ENCODE assay signal across 8 mouse cellular contexts in genomic region chr11:53486822-53487594, GRCm38 (mm10). TPM values are rescaled to one million over a fixed set of nuclear protein-coding genes. Genes with fewer than 3 reads are reported as not detected.
DNase-seq lines count a peak whose midpoint lies in the region; ATAC-seq and TF ChIP-seq lines count a peak whose summit lies in the region.

No protein-coding gene starts in this region.

- H3K4me1 ChIP-seq in hindbrain, embryonic 12.5 days, result peaks cover 18% of the 10 kb centered on the region
- 0 out of 2 replicates have a peak, but pooled peaks cover 6% of the 10 kb centered on the region for H3K4me1 ChIP-seq in limb, embryonic 14.5 days (ENCODE audit: control insufficient read depth, insufficient read depth, low read length)
- H3K4me1 ChIP-seq in neural tube, embryonic 13.5 days (replicated peaks), result peaks cover 14% of the 10 kb centered on the region

- peak overlapping the region; percentile 38 for H3K4me3 ChIP-seq in layer of hippocampus, adult 2 months
- peak overlapping the region; percentile 14 for H3K4me3 ChIP-seq in hindbrain, embryonic 12.5 days
- peak overlapping the region; percentile 23 for H3K4me3 ChIP-seq in limb, embryonic 14.5 days (replicated peaks; ENCODE audit: low read length)
- H3K4me3 ChIP-seq in neural tube, embryonic 13.5 days, result peak overlapping the region; percentile 22

- no peak for DNase-seq in layer of hippocampus, adult 2 months (ENCODE audit: low spot score in 2 of 2)
- DNase-seq in layer of hippocampus, adult 9-11 months, result no peak
- DNase-seq in cerebellum, adult 8-10 months, result peak; percentile 82
- DNase-seq in limb, embryonic 14.5 days (ENCODE audit: low spot score), result no peak
- no peak for DNase-seq in layer of hippocampus, postnatal 10 days (ENCODE audit: low spot score in 2 of 2)
- DNase-seq in ovary, postnatal 10 days (ENCODE audit: low spot score), result no peak

- peaks cover 58% of the 10 kb centered on the region for H3K27me3 ChIP-seq in hindbrain, embryonic 12.5 days
- H3K27me3 ChIP-seq in limb, embryonic 14.5 days (ENCODE audit: control insufficient read depth, insufficient read depth, low read length), result peaks cover 7% of the 10 kb centered on the region; the same call in 1 of the 2 replicates
- peaks cover 48% of the 10 kb centered on the region for H3K27me3 ChIP-seq in neural tube, embryonic 13.5 days

- no peak overlapping the region for H3K9ac ChIP-seq in hindbrain, embryonic 12.5 days
- H3K9ac ChIP-seq in limb, embryonic 14.5 days (ENCODE audit: low read depth, low read length, severe bottlenecking), result no peak overlapping the region; the same call in 1 of the 2 replicates
- H3K9ac ChIP-seq in neural tube, embryonic 13.5 days, result peak overlapping the region; percentile 43; the same call in 1 of the 2 replicates

- WGBS in hindbrain, embryonic 12.5 days, result 12% methylated on average over 27 of the region's 27 CpGs
- WGBS in limb, embryonic 14.5 days, result 9% methylated on average over 27 of the region's 27 CpGs
- 13% methylated on average over 27 of the region's 27 CpGs for WGBS in neural tube, embryonic 13.5 days

- H3K4me2 ChIP-seq in hindbrain, embryonic 12.5 days (replicated peaks), result peak overlapping the region; percentile 37
- H3K4me2 ChIP-seq in limb, embryonic 14.5 days (replicated peaks; ENCODE audit: low read depth, low read length, severe bottlenecking), result peak overlapping the region; percentile 40
- H3K4me2 ChIP-seq in neural tube, embryonic 13.5 days, result peak overlapping the region; percentile 52

- peak overlapping the region; percentile 61; the same call in 1 of the 2 replicates for H3K27ac ChIP-seq in layer of hippocampus, adult 2 months
- no peak overlapping the region for H3K27ac ChIP-seq in hindbrain, embryonic 12.5 days
- H3K27ac ChIP-seq in limb, embryonic 14.5 days (replicated peaks; ENCODE audit: low read depth, low read length), result no peak overlapping the region
- no peak overlapping the region for H3K27ac ChIP-seq in neural tube, embryonic 13.5 days (replicated peaks)

- no peaks in the 10 kb centered on the region for H3K36me3 ChIP-seq in hindbrain, embryonic 12.5 days
- H3K36me3 ChIP-seq in limb, embryonic 14.5 days (ENCODE audit: control insufficient read depth, insufficient read depth, low read length), result no peaks in the 10 kb centered on the region
- H3K36me3 ChIP-seq in neural tube, embryonic 13.5 days, result no peaks in the 10 kb centered on the region

- no peaks in the 10 kb centered on the region for H3K9me3 ChIP-seq in hindbrain, embryonic 12.5 days (replicated peaks)
- no peaks in the 10 kb centered on the region for H3K9me3 ChIP-seq in limb, embryonic 14.5 days (ENCODE audit: control insufficient read depth, low read length)
- H3K9me3 ChIP-seq in neural tube, embryonic 13.5 days, result no peaks in the 10 kb centered on the region

- TF ChIP-seq CTCF in layer of hippocampus, adult 2 months (conservative IDR thresholded peaks at IDR 0.05), result 0 out of 2 replicates have a peak, but pooled peaks have one; percentile 4

- peak; percentile 43; the same call in 1 of the 2 replicates for ATAC-seq in hindbrain, embryonic 12.5 days (ENCODE audit: low FRiP score)
- no peak for ATAC-seq in limb, embryonic 14.5 days (ENCODE audit: low FRiP score, low read depth)
- ATAC-seq in neural tube, embryonic 13.5 days (ENCODE audit: low read depth), result peak; percentile 44; the same call in 1 of the 2 replicates

- no peak for TF ChIP-seq POLR2A in limb, embryonic 14.5 days (IDR thresholded peaks at IDR 0.05; ENCODE audit: borderline replicate concordance, extremely low read depth, insufficient read depth, insufficient read length)

RNA-seq across cellular contexts. Expression of gene Sowaha, which starts 6.9 kb away (rescaled TPM):
- 100 to 1,000 TPM; 137 to 142 TPM for total RNA-seq in layer of hippocampus, adult 2 months (2021)
- 0.78 and 0.84 TPM in 2 replicates for polyA plus RNA-seq in hindbrain, embryonic 12.5 days (2016; fragmentation: Nextera tagmentation; extraction: Ambion mirVana)
- polyA plus RNA-seq in limb, embryonic 14.5 days (2012; rRNA removed), result 0.16 and 0.19 TPM in 2 replicates
- 0.22 and 0.30 TPM in 2 replicates for polyA plus RNA-seq in limb, embryonic 14.5 days (2014; fragmentation: Nextera tagmentation; extraction: Ambion mirVana)
- polyA plus RNA-seq in neural tube, embryonic 13.5 days (2015; fragmentation: Nextera tagmentation; extraction: Ambion mirVana), result 0.21 and 0.27 TPM in 2 replicates
- 10 to 100 TPM; 79.9 to 85.1 TPM for total RNA-seq in layer of hippocampus, postnatal 10 days (2021)

RNA-seq across cellular contexts. Expression of gene Gm9945, which starts 7.0 kb away (rescaled TPM):
- total RNA-seq in layer of hippocampus, adult 2 months (2021), result 1 to 10 TPM; 2.5 to 3.4 TPM
- not detected in 2 replicates for polyA plus RNA-seq in hindbrain, embryonic 12.5 days (2016; fragmentation: Nextera tagmentation; extraction: Ambion mirVana)
- not detected in 2 replicates for polyA plus RNA-seq in limb, embryonic 14.5 days (2012; rRNA removed)
- polyA plus RNA-seq in limb, embryonic 14.5 days (2014; fragmentation: Nextera tagmentation; extraction: Ambion mirVana), result not detected in 2 replicates
- not detected in 2 replicates for polyA plus RNA-seq in neural tube, embryonic 13.5 days (2015; fragmentation: Nextera tagmentation; extraction: Ambion mirVana)
- 1 to 10 TPM; 1.1 to 1.5 TPM for total RNA-seq in layer of hippocampus, postnatal 10 days (2021)

RNA-seq across cellular contexts. Expression of gene Gm9837, which starts 16.7 kb away (rescaled TPM):
- total RNA-seq in layer of hippocampus, adult 2 months (2021), result under 1 TPM in 1 of 2 experiments, not detected in 1; 0.52 TPM
- polyA plus RNA-seq in hindbrain, embryonic 12.5 days (2016; fragmentation: Nextera tagmentation; extraction: Ambion mirVana), result not detected in 2 replicates
- polyA plus RNA-seq in limb, embryonic 14.5 days (2012; rRNA removed), result not detected in 2 replicates
- polyA plus RNA-seq in limb, embryonic 14.5 days (2014; fragmentation: Nextera tagmentation; extraction: Ambion mirVana), result not detected in 2 replicates
- not detected in 2 replicates for polyA plus RNA-seq in neural tube, embryonic 13.5 days (2015; fragmentation: Nextera tagmentation; extraction: Ambion mirVana)
- total RNA-seq in layer of hippocampus, postnatal 10 days (2021), result under 1 TPM in 1 of 2 experiments, not detected in 1; 0.53 TPM

RNA-seq across cellular contexts. Expression of gene Shroom1, which starts 30.0 kb away (rescaled TPM):
- 1 to 10 TPM; 4.8 to 5.1 TPM for total RNA-seq in layer of hippocampus, adult 2 months (2021)
- polyA plus RNA-seq in hindbrain, embryonic 12.5 days (2016; fragmentation: Nextera tagmentation; extraction: Ambion mirVana), result 5.2 and 6.3 TPM in 2 replicates
- polyA plus RNA-seq in limb, embryonic 14.5 days (2012; rRNA removed), result 7.1 and 9.1 TPM in 2 replicates
- polyA plus RNA-seq in limb, embryonic 14.5 days (2014; fragmentation: Nextera tagmentation; extraction: Ambion mirVana), result 3.9 and 6.2 TPM in 2 replicates
- polyA plus RNA-seq in neural tube, embryonic 13.5 days (2015; fragmentation: Nextera tagmentation; extraction: Ambion mirVana), result 1.9 and 3.5 TPM in 2 replicates
- 1 to 10 TPM; 3.1 to 3.2 TPM for total RNA-seq in layer of hippocampus, postnatal 10 days (2021)

RNA-seq across cellular contexts. Expression of gene Gm10447, which starts 30.1 kb away (rescaled TPM):
- total RNA-seq in layer of hippocampus, adult 2 months (2021), result under 1 TPM; 0.20 to 0.26 TPM
- 0.09 and 0.12 TPM in 2 replicates for polyA plus RNA-seq in hindbrain, embryonic 12.5 days (2016; fragmentation: Nextera tagmentation; extraction: Ambion mirVana)
- 0.41 and 0.83 TPM in 2 replicates for polyA plus RNA-seq in limb, embryonic 14.5 days (2012; rRNA removed)
- polyA plus RNA-seq in limb, embryonic 14.5 days (2014; fragmentation: Nextera tagmentation; extraction: Ambion mirVana), result 0.08 TPM in 1 of 2 replicates, not detected in the other
- not detected in 2 replicates for polyA plus RNA-seq in neural tube, embryonic 13.5 days (2015; fragmentation: Nextera tagmentation; extraction: Ambion mirVana)
- under 1 TPM in 1 of 2 experiments, not detected in 1; 0.21 TPM for total RNA-seq in layer of hippocampus, postnatal 10 days (2021)
